Mouse (Mus musculus) embryonic facial prominence, embryonic 13.5 days (tissue): ENCODE measurements around the gene Gm49369. TPM values are rescaled to one million over a fixed set of nuclear protein-coding genes. Genes with fewer than 3 reads are reported as not detected.

Experiments used
- ATAC-seq: fragments of 200-750 bp; cut with Nextera tagmentation; 2 replicates; pipeline ENCODE4 v1.8.0; 2017; ENCODE audit warnings: low read depth; ENCODE audit not compliant: insufficient number of reproducible peaks, insufficient read depth, low FRiP score, low TSS enrichment
- H3K27ac ChIP-seq: fragments of 300-500 bp; sonication (generic); 2 replicates; pipeline ENCODE4 v1.5.1; 2015; ENCODE audit warnings: moderate library complexity, mild to moderate bottlenecking, inconsistent platforms
- H3K27me3 ChIP-seq: fragments of 300-500 bp; sonication (generic); 2 replicates; pipeline ENCODE4 v1.6.1; 2015; ENCODE audit warnings: mild to moderate bottlenecking, inconsistent platforms
- H3K36me3 ChIP-seq: fragments of 300-500 bp; sonication (generic); 2 replicates; pipeline ENCODE4 v1.6.1; 2015; ENCODE audit warnings: mild to moderate bottlenecking, inconsistent platforms
- H3K4me1 ChIP-seq: fragments of 300-500 bp; sonication (generic); 2 replicates; pipeline ENCODE4 v1.6.1; 2015; ENCODE audit warnings: inconsistent platforms
- H3K4me2 ChIP-seq: fragments of 300-500 bp; sonication (generic); 2 replicates; pipeline ENCODE4 v1.6.1; 2015; ENCODE audit warnings: moderate library complexity, mild to moderate bottlenecking, inconsistent platforms
- H3K4me3 ChIP-seq: fragments of 300-500 bp; sonication (generic); 2 replicates; pipeline ENCODE4 v1.5.1; 2015; ENCODE audit warnings: mild to moderate bottlenecking, inconsistent platforms
- H3K9ac ChIP-seq: fragments of 300-500 bp; sonication (generic); 2 replicates; pipeline ENCODE4 v1.6.1; 2015; ENCODE audit warnings: mild to moderate bottlenecking, inconsistent platforms
- H3K9me3 ChIP-seq: fragments of 300-500 bp; sonication (generic); 2 replicates; pipeline ENCODE4 v1.6.1; 2016; ENCODE audit warnings: inconsistent platforms
- WGBS: fragments of 180-500 bp; shearing (Covaris S2); methylation state at CpG from one replicate; pipeline ENCODE4 v1.1.7; 2015; ENCODE audit warnings: mixed read lengths; 5-methylcytosine and 5-hydroxymethylcytosine counted together
- polyA plus RNA-seq: library from polyadenylated mRNA; unstranded; fragments of >200 nt; fragmentation: Nextera tagmentation; extraction: Ambion mirVana; gene quantifications from 2 replicates; pipeline ENCODE4 v1.2.1, GENCODE M21; 2015

Gm49369 gene
- polyA plus RNA-seq, 1 experiment from 2014 or later = not detected

DNA sequence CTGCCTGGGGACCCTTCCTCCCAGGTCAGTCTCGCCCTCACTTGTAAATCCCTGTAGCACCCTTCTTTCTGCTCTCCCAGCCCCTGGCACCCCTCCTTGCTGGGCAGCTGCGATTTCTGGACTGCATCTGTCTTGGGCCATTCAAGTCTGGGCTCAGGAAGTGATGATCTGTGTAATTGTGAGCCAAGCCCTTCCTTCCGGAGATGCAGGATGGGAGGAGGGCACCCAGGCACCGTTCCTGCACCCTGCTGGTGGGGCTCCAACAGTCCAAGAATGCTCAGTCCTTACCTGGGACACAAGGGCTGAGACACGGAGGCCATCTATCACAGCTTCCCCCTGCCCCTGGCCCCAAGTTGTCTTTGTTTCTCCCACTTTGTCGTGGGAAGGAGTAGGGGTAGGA, 12.6 kb downstream of the Gm49369 start:
- Histone ChIP-seq H3K9me3 (no peaks in the 10 kb centered on the region), H3K4me2 (no peak overlapping the region), H3K4me1 (peaks cover 29% of the 10 kb centered on the region), H3K36me3 (no peaks in the 10 kb centered on the region), H3K9ac (no peak overlapping the region), H3K27me3 (peaks cover 53% of the 10 kb centered on the region), H3K4me3 (no peak overlapping the region), H3K27ac (no peak overlapping the region)
- ATAC-seq = no peak
- 68% methylated on average over 6 of the region's 6 CpGs for WGBS

DNA sequence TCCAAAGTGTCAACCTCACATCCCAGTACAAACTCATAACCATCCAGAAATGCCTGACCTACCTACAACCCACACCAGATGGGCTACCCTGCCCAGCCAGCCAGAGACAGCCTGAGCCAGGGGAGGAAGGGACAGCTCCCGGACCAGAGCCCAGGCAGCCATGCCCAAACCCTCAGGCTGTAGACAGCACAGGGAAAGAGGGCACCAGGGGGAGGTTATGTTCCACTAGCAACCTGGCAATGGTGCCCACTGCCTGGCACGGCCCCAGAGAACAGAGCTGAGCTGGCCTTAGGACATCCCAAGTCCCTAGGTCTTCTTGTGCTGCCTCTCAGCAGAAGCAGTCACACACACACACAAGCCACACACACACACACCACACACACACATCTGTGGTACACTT, 13.6 kb downstream of the Gm49369 start:
- 85% methylated on average over 2 of the region's 2 CpGs for WGBS
- no peak for ATAC-seq
- no peaks in the 10 kb centered on the region for H3K9me3 ChIP-seq
- peaks cover 51% of the 10 kb centered on the region for H3K27me3 ChIP-seq
- H3K9ac ChIP-seq = no peak overlapping the region
- H3K36me3 ChIP-seq = no peaks in the 10 kb centered on the region
- H3K4me3 ChIP-seq = no peak overlapping the region
- H3K4me1 ChIP-seq = peaks cover 21% of the 10 kb centered on the region
- no peak overlapping the region for H3K4me2 ChIP-seq
- H3K27ac ChIP-seq = no peak overlapping the region

DNA sequence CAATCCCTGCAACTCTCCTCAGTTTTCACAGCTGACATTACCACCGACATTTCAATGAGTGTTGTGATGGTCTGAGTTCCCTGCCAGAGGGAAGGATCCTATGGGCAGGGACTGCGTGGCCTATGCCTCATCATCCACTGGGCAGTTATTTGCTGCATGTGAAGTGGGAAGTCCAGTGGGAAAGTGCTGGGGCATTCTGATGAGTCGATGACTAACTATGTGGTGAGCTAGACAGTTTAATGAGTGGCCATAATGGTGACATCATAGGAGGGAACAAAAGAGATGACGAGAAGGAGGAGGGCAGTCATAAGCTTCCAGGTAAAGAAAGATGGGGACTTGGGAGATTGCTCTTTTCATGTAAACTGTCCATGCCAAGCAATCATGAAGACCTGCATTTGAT, 19.4 kb downstream of the Gm49369 start:
- Histone ChIP-seq H3K4me1 (no peaks in the 10 kb centered on the region), H3K36me3 (no peaks in the 10 kb centered on the region), H3K4me2 (no peak overlapping the region), H3K9ac (no peak overlapping the region), H3K9me3 (no peaks in the 10 kb centered on the region), H3K27me3 (no peaks in the 10 kb centered on the region; the same call in 1 of the 2 replicates), H3K4me3 (no peak overlapping the region), H3K27ac (no peak overlapping the region)
- 79% methylated on average over 4 of the region's 4 CpGs for WGBS
- ATAC-seq = no peak

GRCm38 (mm10) chr7:142360743-142361142, 21.7 kb downstream of the Gm49369 start:
- H3K27me3 ChIP-seq = peaks cover 3% of the 10 kb centered on the region; the same call in 1 of the 2 replicates
- no peak overlapping the region for H3K4me3 ChIP-seq
- H3K9ac ChIP-seq = no peak overlapping the region
- no peaks in the 10 kb centered on the region for H3K9me3 ChIP-seq
- ATAC-seq = no peak
- no peak overlapping the region for H3K27ac ChIP-seq
- H3K4me2 ChIP-seq = no peak overlapping the region
- H3K4me1 ChIP-seq = 0 out of 2 replicates have a peak, but pooled peaks cover 3% of the 10 kb centered on the region
- no peaks in the 10 kb centered on the region for H3K36me3 ChIP-seq

DNA sequence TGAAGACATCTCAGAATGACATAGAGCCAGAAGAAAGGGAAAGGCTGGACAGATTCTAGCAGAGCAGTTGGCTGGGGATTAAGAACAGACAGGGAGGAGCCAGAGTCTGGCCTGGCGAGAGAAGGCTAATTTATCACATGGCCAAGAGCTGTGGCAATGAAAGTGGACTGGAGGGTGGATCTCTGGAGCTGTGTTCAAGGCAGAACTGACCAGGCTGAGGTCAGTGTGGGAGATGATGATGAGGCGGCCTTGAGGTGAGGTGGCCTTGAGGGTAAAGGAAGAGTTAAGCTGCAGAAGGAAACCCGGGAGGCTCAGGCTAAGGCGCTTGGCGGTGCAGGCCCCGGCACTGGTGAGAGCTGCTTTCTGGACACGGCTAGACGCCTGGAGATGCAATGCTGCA, 23.3 kb downstream of the Gm49369 start:
- Histone ChIP-seq H3K9ac (no peak overlapping the region), H3K27ac (no peak overlapping the region), H3K4me3 (no peak overlapping the region), H3K36me3 (no peaks in the 10 kb centered on the region), H3K27me3 (peaks cover 3% of the 10 kb centered on the region; the same call in 1 of the 2 replicates), H3K9me3 (no peaks in the 10 kb centered on the region), H3K4me2 (no peak overlapping the region), H3K4me1 (0 out of 2 replicates have a peak, but pooled peaks cover 3% of the 10 kb centered on the region)
- no peak for ATAC-seq
- 69% methylated on average over 8 of the region's 8 CpGs for WGBS

- WGBS = 80% methylated on average over 3 of the region's 3 CpGs
- peaks cover 3% of the 10 kb centered on the region; the same call in 1 of the 2 replicates for H3K27me3 ChIP-seq
Measured at GRCm38 (mm10) chr7:142357566-142357965, 24.9 kb downstream of the Gm49369 start.

DNA sequence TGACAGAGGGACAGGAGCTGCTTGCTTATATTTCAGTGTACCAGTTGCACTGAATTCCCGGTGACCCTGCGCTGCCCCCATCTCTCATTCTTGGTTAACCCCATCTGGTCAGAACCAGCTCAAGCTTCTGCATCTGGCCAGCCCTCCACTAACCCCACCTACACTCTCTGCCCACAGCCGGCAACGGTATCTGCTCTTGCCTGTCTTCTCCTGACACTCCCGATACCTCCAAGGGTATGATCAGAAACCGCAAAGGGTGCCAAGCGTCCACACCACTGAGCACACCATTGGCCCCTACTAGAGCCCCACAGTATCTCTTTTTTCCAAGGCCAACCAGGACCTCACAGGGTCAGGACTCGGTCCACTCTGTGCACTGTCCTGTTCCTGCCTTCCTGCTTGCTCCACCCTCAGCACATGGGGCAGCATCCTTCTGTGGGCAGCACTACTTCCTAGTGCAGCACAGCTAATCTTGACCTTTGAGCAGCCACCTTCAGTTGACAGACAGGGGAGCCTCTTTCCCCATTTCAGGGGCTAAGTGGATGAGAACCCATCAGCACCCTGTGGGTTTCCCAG, 27.7 kb downstream of the Gm49369 start:
- H3K9me3 ChIP-seq = no peaks in the 10 kb centered on the region
- ATAC-seq = no peak
- H3K4me3 ChIP-seq = no peak overlapping the region
- 72% methylated on average over 8 of the region's 8 CpGs for WGBS
- no peak overlapping the region for H3K9ac ChIP-seq
- no peaks in the 10 kb centered on the region for H3K36me3 ChIP-seq
- H3K27me3 ChIP-seq = peaks cover 3% of the 10 kb centered on the region; the same call in 1 of the 2 replicates
- 0 out of 2 replicates have a peak, but pooled peaks cover 3% of the 10 kb centered on the region for H3K4me1 ChIP-seq
- H3K4me2 ChIP-seq = no peak overlapping the region
- H3K27ac ChIP-seq = no peak overlapping the region

More at GRCm38 (mm10) chr7:142357566-142357965, 24.9 kb downstream of the Gm49369 start:
- no peaks in the 10 kb centered on the region for H3K9me3 ChIP-seq
- 0 out of 2 replicates have a peak, but pooled peaks cover 3% of the 10 kb centered on the region for H3K4me1 ChIP-seq
- H3K4me2 ChIP-seq = no peak overlapping the region
- no peaks in the 10 kb centered on the region for H3K36me3 ChIP-seq
- H3K9ac ChIP-seq = no peak overlapping the region
- no peak for ATAC-seq
- no peak overlapping the region for H3K27ac ChIP-seq
- H3K4me3 ChIP-seq = no peak overlapping the region

GRCm38 (mm10) chr7:142353854-142354253, 28.6 kb downstream of the Gm49369 start:
- H3K4me2 ChIP-seq = no peak overlapping the region
- no peak overlapping the region for H3K27ac ChIP-seq
- H3K9ac ChIP-seq = no peak overlapping the region
- no peak for ATAC-seq
- H3K27me3 ChIP-seq = peaks cover 3% of the 10 kb centered on the region; the same call in 1 of the 2 replicates
- no peaks in the 10 kb centered on the region for H3K36me3 ChIP-seq
- 73% methylated on average over 5 of the region's 5 CpGs for WGBS
- H3K4me1 ChIP-seq = peaks cover 9% of the 10 kb centered on the region
- no peaks in the 10 kb centered on the region for H3K9me3 ChIP-seq
- H3K4me3 ChIP-seq = no peak overlapping the region

GRCm38 (mm10) chr7:142351569-142351968, 30.9 kb downstream of the Gm49369 start:
- H3K9me3 ChIP-seq = no peaks in the 10 kb centered on the region
- no peaks in the 10 kb centered on the region for H3K36me3 ChIP-seq
- ATAC-seq = no peak
- peaks cover 6% of the 10 kb centered on the region for H3K4me1 ChIP-seq
- H3K27me3 ChIP-seq = no peaks in the 10 kb centered on the region
- H3K27ac ChIP-seq = no peak overlapping the region
- no peak overlapping the region for H3K4me3 ChIP-seq
- 72% methylated on average over 5 of the region's 5 CpGs for WGBS
- H3K4me2 ChIP-seq = no peak overlapping the region
- H3K9ac ChIP-seq = no peak overlapping the region

DNA sequence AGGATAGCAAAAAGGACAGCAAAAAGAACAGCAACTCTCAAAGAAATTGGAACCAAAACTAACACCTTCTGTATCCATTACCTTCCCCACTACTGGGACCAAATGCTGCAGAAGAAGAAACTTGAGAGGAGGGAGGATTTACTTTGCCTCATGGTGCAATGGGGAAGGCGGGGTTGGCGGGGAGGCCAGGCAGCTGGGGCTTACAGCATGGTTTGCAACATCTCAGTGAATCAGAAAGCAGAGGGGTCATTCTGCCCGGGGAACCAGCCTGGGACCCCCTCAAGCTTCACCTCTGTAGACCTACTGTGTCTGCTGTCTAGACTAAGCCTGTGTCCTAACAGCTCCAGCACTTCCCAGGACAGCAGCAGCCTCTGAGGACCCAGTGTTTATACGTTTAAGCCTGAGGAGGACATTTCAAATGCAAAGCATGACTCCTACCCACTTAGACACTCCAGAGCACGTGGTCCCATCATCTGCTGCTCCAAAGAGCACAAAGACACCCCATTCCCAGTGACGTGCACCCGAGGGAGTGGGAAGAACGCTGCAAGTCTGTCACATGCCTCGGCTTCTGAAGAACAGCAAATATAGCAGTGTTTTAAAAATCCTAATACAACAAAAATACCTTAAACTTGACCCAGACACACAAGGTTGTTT, 33.0 kb downstream of the Gm49369 start:
- no peak overlapping the region for H3K27ac ChIP-seq
- H3K9ac ChIP-seq = no peak overlapping the region; the same call in 1 of the 2 replicates
- 21% methylated on average over 9 of the region's 9 CpGs for WGBS
- H3K27me3 ChIP-seq = no peaks in the 10 kb centered on the region
- no peak overlapping the region for H3K4me2 ChIP-seq
- H3K4me1 ChIP-seq = peaks cover 6% of the 10 kb centered on the region
- no peak overlapping the region for H3K4me3 ChIP-seq
- no peaks in the 10 kb centered on the region for H3K9me3 ChIP-seq
- ATAC-seq = no peak
- H3K36me3 ChIP-seq = no peaks in the 10 kb centered on the region

- no peaks in the 10 kb centered on the region for H3K9me3 ChIP-seq
- H3K4me1 ChIP-seq = peaks cover 6% of the 10 kb centered on the region
- no peak overlapping the region for H3K4me3 ChIP-seq
- no peak overlapping the region for H3K9ac ChIP-seq
- H3K27me3 ChIP-seq = no peaks in the 10 kb centered on the region
- H3K4me2 ChIP-seq = no peak overlapping the region
- no peak for ATAC-seq
- no peaks in the 10 kb centered on the region for H3K36me3 ChIP-seq
- 79% methylated on average over 4 of the region's 4 CpGs for WGBS
- H3K27ac ChIP-seq = no peak overlapping the region
Measured at GRCm38 (mm10) chr7:142347542-142347941, 34.9 kb downstream of the Gm49369 start.

GRCm38 (mm10) chr7:142342247-142342640, 40.2 kb downstream of the Gm49369 start:
- no peak for ATAC-seq

More at GRCm38 (mm10) chr7:142342247-142342640, 40.2 kb downstream of the Gm49369 start:
- H3K4me2 ChIP-seq = no peak overlapping the region
- H3K27me3 ChIP-seq = no peaks in the 10 kb centered on the region
- H3K36me3 ChIP-seq = no peaks in the 10 kb centered on the region
- no peaks in the 10 kb centered on the region for H3K9me3 ChIP-seq
- no peak overlapping the region for H3K27ac ChIP-seq
- H3K9ac ChIP-seq = no peak overlapping the region
- peaks cover 6% of the 10 kb centered on the region for H3K4me1 ChIP-seq
- H3K4me3 ChIP-seq = no peak overlapping the region
- 75% methylated on average over 3 of the region's 3 CpGs for WGBS
